Mouse (Mus musculus): ENCODE measurements around the gene Phlda3. TPM values are rescaled to one million over a fixed set of nuclear protein-coding genes. Genes with fewer than 3 reads are reported as not detected.

The Phlda3 gene
- polyA plus RNA-seq, 1 experiment from 2014 or later, result 4.0 TPM

DNA sequence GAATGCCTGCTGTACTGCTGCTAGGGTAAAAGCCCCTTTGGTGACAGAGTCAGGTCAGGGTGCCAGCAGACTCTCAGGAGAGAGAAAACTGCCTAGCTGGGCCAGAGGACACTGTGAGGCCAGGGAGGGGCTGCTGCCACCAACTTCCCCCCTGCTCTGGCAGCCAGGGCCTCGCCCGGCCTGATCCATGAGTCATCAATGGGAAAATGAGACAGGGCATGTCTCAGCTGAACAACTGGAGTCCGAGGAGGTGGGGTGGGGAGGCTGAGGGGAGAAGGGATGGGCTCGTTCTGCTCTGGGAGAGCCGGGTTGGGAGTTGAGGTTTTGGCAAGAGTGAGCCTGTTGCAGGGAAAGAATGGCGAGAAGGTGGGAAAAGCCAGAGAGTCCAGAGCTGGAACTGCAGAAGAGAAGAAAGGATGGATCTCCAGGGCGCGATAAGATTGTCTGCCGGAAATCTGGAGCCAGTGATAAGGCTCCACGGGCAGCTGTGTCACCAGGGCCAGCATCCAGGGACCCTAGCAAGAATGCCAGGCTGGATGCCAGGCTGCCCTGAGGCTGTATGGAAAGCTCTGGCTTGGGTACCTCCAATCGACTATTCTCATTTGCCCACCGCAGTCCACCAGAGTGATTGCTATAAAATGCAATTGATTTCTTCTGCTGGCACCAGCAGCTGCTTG is 5.1 kb downstream of the Phlda3 start:
- Histone ChIP-seq H3K4me3 (ENCODE audit: low read depth, low read length) (no peak overlapping the region), H3K9me3 (ENCODE audit: low read length) (no peaks in the 10 kb centered on the region), H3K27ac (ENCODE audit: low read depth) (no peak overlapping the region), H3K36me3 (replicated peaks; ENCODE audit: insufficient read depth, low read length) (no peaks in the 10 kb centered on the region), H3K4me1 (ENCODE audit: insufficient read depth) (peaks cover 9% of the 10 kb centered on the region), H3K27me3 (ENCODE audit: insufficient read depth, low read length) (peaks cover 17% of the 10 kb centered on the region), H3K4me2 (ENCODE audit: low read depth, low read length) (no peak overlapping the region), H3K9ac (replicated peaks) (no peak overlapping the region)
- ATAC-seq (no peak), DNase-seq (no peak)
- 48% methylated on average over 12 of the region's 12 CpGs for WGBS (ENCODE audit: insufficient replicate concordance)
- TF ChIP-seq CTCF (IDR thresholded peaks at IDR 0.05; ENCODE audit: low read depth), result no peak
- no peak for TF ChIP-seq EP300 (IDR thresholded peaks at IDR 0.05; ENCODE audit: low read depth)

DNA sequence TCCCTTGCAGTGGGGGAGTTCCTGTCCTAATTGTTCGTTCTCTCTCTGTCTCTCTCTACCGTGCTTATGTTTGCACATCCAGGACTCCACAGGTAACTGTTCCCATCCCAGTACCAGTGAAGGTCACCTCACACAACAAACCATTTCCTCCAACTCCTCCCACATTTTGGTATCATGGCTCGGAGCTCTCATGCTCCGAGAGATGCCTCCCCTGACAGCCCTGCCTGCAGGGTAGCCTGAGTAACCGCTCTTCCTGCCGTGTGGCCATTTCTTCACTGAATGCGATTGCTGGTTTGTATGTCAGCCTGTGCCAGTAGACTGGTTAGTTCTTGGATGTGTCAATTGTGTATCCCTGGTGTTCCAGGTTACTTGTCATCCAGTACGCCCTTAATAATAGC is 5.7 kb downstream of the Phlda3 start:
- Histone ChIP-seq H3K36me3 (replicated peaks; ENCODE audit: insufficient read depth, low read length) (no peaks in the 10 kb centered on the region), H3K4me2 (ENCODE audit: low read depth, low read length) (no peak overlapping the region), H3K9ac (replicated peaks) (no peak overlapping the region), H3K9me3 (ENCODE audit: low read length) (no peaks in the 10 kb centered on the region), H3K27ac (ENCODE audit: low read depth) (no peak overlapping the region), H3K4me3 (ENCODE audit: low read depth, low read length) (no peak overlapping the region), H3K27me3 (ENCODE audit: insufficient read depth, low read length) (peaks cover 11% of the 10 kb centered on the region), H3K4me1 (ENCODE audit: insufficient read depth) (peaks cover 4% of the 10 kb centered on the region)
- TF ChIP-seq CTCF (IDR thresholded peaks at IDR 0.05; ENCODE audit: low read depth) (no peak), EP300 (IDR thresholded peaks at IDR 0.05; ENCODE audit: low read depth) (no peak)
- 61% methylated on average over 8 of the region's 8 CpGs for WGBS (ENCODE audit: insufficient replicate concordance)
- DNase-seq, result no peak
- no peak for ATAC-seq

DNA sequence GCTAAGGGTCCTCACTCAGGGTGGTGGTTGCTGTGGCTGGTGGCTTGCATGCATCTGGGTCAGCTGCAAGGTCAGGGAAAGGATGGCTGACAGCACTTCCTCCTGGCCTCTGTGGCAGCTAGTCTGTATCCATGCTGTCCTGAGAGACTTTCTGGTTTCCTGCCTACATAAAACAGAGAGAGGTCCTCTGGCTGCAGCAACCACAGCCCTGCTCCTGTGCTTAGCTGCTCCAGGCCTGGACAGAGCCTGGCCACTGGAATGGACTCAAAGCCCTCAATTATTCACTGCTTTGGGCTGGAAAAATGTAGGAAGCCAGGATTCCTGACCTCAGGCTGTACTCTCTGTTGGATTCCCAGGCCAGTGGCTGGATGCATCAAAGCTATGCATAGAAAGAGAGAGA is 10.7 kb downstream of the Phlda3 start:
- Histone ChIP-seq H3K9me3 (ENCODE audit: low read length) (no peaks in the 10 kb centered on the region), H3K27ac (ENCODE audit: low read depth) (no peak overlapping the region), H3K4me2 (ENCODE audit: low read depth, low read length) (no peak overlapping the region), H3K4me1 (ENCODE audit: insufficient read depth) (peaks cover 6% of the 10 kb centered on the region), H3K36me3 (replicated peaks; ENCODE audit: insufficient read depth, low read length) (no peaks in the 10 kb centered on the region), H3K9ac (replicated peaks) (no peak overlapping the region), H3K27me3 (ENCODE audit: insufficient read depth, low read length) (0 out of 2 replicates have a peak, but pooled peaks cover 6% of the 10 kb centered on the region), H3K4me3 (ENCODE audit: low read depth, low read length) (no peak overlapping the region)
- no peak for TF ChIP-seq CTCF (IDR thresholded peaks at IDR 0.05; ENCODE audit: low read depth)
- TF ChIP-seq EP300 (IDR thresholded peaks at IDR 0.05; ENCODE audit: low read depth), result no peak
- DNase-seq (no peak), ATAC-seq (no peak)

DNA sequence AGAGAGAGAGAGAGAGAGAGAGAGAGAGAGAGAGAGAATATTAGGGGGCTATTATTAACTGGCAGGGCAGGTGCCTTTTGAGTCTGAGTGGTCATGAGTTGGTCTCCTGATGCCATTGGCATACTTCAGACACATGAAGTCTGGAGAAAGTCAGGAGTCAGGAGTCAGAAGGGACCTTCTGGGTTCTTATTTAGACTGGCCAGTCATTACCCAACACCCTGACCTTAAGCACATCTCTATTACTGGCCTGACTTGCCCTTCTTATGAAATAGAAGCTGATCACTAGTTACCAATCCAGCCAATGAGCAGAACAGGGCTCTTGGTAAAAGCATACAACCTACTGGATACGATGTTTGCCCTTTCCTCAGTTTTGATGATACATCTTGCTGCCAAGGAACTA is 11.1 kb downstream of the Phlda3 start:
- ATAC-seq (no peak), DNase-seq (no peak)
- Histone ChIP-seq H3K4me2 (ENCODE audit: low read depth, low read length) (no peak overlapping the region), H3K9ac (replicated peaks) (no peak overlapping the region), H3K4me3 (ENCODE audit: low read depth, low read length) (no peak overlapping the region), H3K36me3 (replicated peaks; ENCODE audit: insufficient read depth, low read length) (no peaks in the 10 kb centered on the region), H3K27me3 (ENCODE audit: insufficient read depth, low read length) (0 out of 2 replicates have a peak, but pooled peaks cover 6% of the 10 kb centered on the region), H3K4me1 (ENCODE audit: insufficient read depth) (peaks cover 6% of the 10 kb centered on the region), H3K9me3 (ENCODE audit: low read length) (no peaks in the 10 kb centered on the region), H3K27ac (ENCODE audit: low read depth) (no peak overlapping the region)
- TF ChIP-seq CTCF (IDR thresholded peaks at IDR 0.05; ENCODE audit: low read depth) (no peak), EP300 (IDR thresholded peaks at IDR 0.05; ENCODE audit: low read depth) (no peak)
- whole genome bisulfite sequencing (ENCODE audit: insufficient replicate concordance), result 94% methylated on average over 1 of the region's 1 CpGs

DNA sequence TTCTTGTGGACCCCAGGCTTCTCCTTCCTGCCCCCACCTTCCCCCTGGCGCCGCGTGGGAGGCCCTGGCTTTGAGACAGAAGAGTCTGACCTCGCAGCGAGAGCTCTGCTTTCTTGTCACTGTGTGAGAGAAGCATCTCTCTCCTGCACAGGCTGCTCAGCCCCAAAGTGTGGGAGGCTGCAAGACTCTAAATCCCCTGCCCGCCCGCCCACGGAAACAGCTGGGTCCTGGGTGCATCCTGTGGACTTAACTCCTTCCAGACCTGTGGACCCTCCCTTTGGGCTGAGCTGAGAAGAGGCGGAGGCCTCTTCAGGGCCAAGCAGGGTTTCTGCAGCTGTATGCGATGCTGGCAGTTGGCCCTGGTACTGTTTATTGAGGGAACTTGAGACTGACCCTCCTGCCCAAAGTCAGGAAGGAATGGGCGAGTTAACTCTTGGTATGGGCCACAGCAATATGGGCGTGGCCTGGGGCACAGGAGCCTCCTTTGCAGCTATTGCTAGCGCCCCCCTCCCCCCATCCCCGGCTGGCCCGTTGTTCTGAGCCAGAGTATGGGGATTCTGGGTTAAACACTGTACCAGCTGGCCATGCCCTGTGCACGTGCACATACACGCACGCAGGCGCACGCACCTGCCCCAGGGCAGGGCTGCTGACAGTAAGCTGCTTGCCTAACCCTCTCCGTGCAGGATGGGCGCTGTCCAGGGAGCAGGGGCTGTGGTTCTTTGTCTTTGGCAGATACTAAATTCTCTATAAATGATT is 13.0 kb downstream of the Phlda3 start, which contains the start of gene Tnni1:
Gene Tnni1, plus strand, starts transcription at position 655 of the 756 bp plus-strand sequence.
- H3K9ac ChIP-seq (replicated peaks), result no peak within 1 kb of the TSS
- 0 out of 2 replicates have a peak, but pooled peaks cover 6% of the 10 kb centered on the region for H3K27me3 ChIP-seq (ENCODE audit: insufficient read depth, low read length)
- H3K4me1 ChIP-seq (ENCODE audit: insufficient read depth), result peaks cover 6% of the 10 kb centered on the region
- peak; percentile 52; the same call in 1 of the 2 replicates for ATAC-seq
- DNase-seq, result no peak
- 19% methylated on average over 22 of the region's 22 CpGs for WGBS (ENCODE audit: insufficient replicate concordance)
- H3K36me3 ChIP-seq (replicated peaks; ENCODE audit: insufficient read depth, low read length), result no peaks in the 10 kb centered on the region
- no peak within 1 kb of the TSS for H3K27ac ChIP-seq (ENCODE audit: low read depth)
- no peak within 1 kb of the TSS for H3K4me3 ChIP-seq (ENCODE audit: low read depth, low read length)
- TF ChIP-seq CTCF (IDR thresholded peaks at IDR 0.05; ENCODE audit: low read depth), result no peak
- TF ChIP-seq EP300 (IDR thresholded peaks at IDR 0.05; ENCODE audit: low read depth), result no peak
- H3K4me2 ChIP-seq (ENCODE audit: low read depth, low read length), result no peak within 1 kb of the TSS
- H3K9me3 ChIP-seq (ENCODE audit: low read length), result no peaks in the 10 kb centered on the region

DNA sequence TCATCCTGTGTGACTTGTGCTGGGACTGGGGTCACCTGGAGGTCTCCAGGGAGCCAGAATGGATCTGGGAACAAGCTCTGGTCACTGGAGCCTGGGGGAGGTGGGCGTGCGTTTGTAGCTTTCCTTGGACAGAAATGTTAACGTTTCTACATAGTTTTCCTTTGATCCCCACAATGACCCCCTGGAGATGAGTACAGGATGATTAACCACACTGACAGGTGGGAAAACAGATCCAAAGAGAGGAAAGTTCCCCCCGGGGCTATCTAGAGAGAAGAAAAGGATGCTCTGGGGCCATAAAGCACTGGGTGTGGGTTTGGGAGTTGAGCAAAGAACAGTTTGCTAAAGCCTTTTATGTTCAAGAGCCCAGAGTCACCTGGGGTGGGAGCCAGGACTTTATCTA is 14.7 kb downstream of the Phlda3 start:
- H3K4me2 ChIP-seq (ENCODE audit: low read depth, low read length), result no peak overlapping the region
- H3K9ac ChIP-seq (replicated peaks), result no peak overlapping the region
- H3K4me1 ChIP-seq (ENCODE audit: insufficient read depth), result peaks cover 6% of the 10 kb centered on the region
- no peak for ATAC-seq
- no peak overlapping the region for H3K27ac ChIP-seq (ENCODE audit: low read depth)
- TF ChIP-seq EP300 (IDR thresholded peaks at IDR 0.05; ENCODE audit: low read depth), result no peak
- no peak for TF ChIP-seq CTCF (IDR thresholded peaks at IDR 0.05; ENCODE audit: low read depth)
- WGBS (ENCODE audit: insufficient replicate concordance), result 59% methylated on average over 4 of the region's 4 CpGs
- H3K36me3 ChIP-seq (replicated peaks; ENCODE audit: insufficient read depth, low read length), result no peaks in the 10 kb centered on the region
- no peaks in the 10 kb centered on the region for H3K9me3 ChIP-seq (ENCODE audit: low read length)
- no peak overlapping the region for H3K4me3 ChIP-seq (ENCODE audit: low read depth, low read length)
- no peak for DNase-seq
- H3K27me3 ChIP-seq (ENCODE audit: insufficient read depth, low read length), result 0 out of 2 replicates have a peak, but pooled peaks cover 6% of the 10 kb centered on the region
